Mouse (Mus musculus) gastrocnemius, adult 2 months (tissue): ENCODE measurements around the gene Tgtp2. TPM values are rescaled to one million over a fixed set of nuclear protein-coding genes. Genes with fewer than 3 reads are reported as not detected.
"Not testable (repeated sequence)": the region's sequence is repeated elsewhere in the genome, so short reads cannot be mapped to it uniquely, and the experiment has no call there.

ENCODE experiments used
- DNase-seq: peaks from one replicate; pipeline ENCODE4 v3.0.0; 2022
- H3K27ac ChIP-seq: fragments of 200-600 bp; 2 replicates; pipeline ENCODE4 v1.8.1; 2022; ENCODE audit warnings: mild to moderate bottlenecking
- H3K4me3 ChIP-seq: fragments of 200-600 bp; 2 replicates; pipeline ENCODE4 v1.8.1; 2022; ENCODE audit warnings: mild to moderate bottlenecking, moderate library complexity
- CTCF ChIP-seq: fragments of 200-600 bp; IDR thresholded peaks from 2 replicates; pipeline ENCODE4 v1.8.1; 2022; ENCODE audit warnings: antibody characterized with exemption, mild to moderate bottlenecking, moderate library complexity
- intact Hi-C: fragments of 180-260 bp; cut with DNase I; formaldehyde crosslinking; loops from one replicate; pipeline ENCODE4 v1.15.1; 2025
- long read RNA-seq, 2 experiments: library from polyadenylated mRNA; stranded (forward); transcript quantifications; one replicate each; pipeline ENCODE4 v2.0.0; 2021
- total RNA-seq, 2 experiments: library from RNA; stranded (reverse); gene quantifications; 2 replicates each; pipeline ENCODE4 v1.2.3; 2021

Gene Tgtp2
- total RNA-seq: 1 to 10 TPM in 1 of 2 experiments, under 1 TPM in 1; 0.66 to 1.3 TPM
- long read RNA-seq, experiment 1: 0 reads
- long read RNA-seq, experiment 2, partial matches to known transcripts: 0 of 2 reads
- long read RNA-seq, experiment 2, other reads (novel, unspliced or antisense): 1 of 2 reads

- DNase-seq, intact Hi-C loops: not testable (repeated sequence)
- Histone ChIP-seq H3K27ac (peak within 1 kb of the TSS; percentile 58), H3K4me3 (peak within 1 kb of the TSS; percentile 45)
Measured at GRCm38 (mm10) chr11:49063713-49064469, at the start of gene Tgtp2. TSS of gene Tgtp2 (minus strand) at chr11:49064206.

- intact Hi-C loops: no loop called here
- Histone ChIP-seq H3K4me3 (no peak overlapping the region), H3K27ac (no peak overlapping the region)
- no peak for DNase-seq
- TF ChIP-seq CTCF: no peak
Measured at GRCm38 (mm10) chr11:49112624-49113219, 48.7 kb upstream of the Tgtp2 start.

GRCm38 (mm10) chr11:49111000-49111399 lies 47.0 kb upstream of the Tgtp2 start:
- intact Hi-C loops: no loop called here
- no peak overlapping the region for H3K27ac ChIP-seq
- no peak for DNase-seq
- TF ChIP-seq CTCF: no peak
- H3K4me3 ChIP-seq: no peak overlapping the region

- DNase-seq: peak; percentile 22
- intact Hi-C loops: loop anchor here (5.0 kb wide), 1 partner anchor 337 kb away; no protein-coding TSS in a partner anchor
- TF ChIP-seq CTCF: peak; percentile 66
- Histone ChIP-seq H3K27ac (no peak overlapping the region), H3K4me3 (no peak overlapping the region)
Measured at GRCm38 (mm10) chr11:49108833-49109232, 44.8 kb upstream of the Tgtp2 start.

- intact Hi-C loops: loop anchor here (5.0 kb wide), 1 partner anchor 336 kb away; no protein-coding TSS in a partner anchor
- no peak for TF ChIP-seq CTCF
- no peak for DNase-seq
- Histone ChIP-seq H3K4me3 (no peak overlapping the region), H3K27ac (no peak overlapping the region)
Measured at GRCm38 (mm10) chr11:49107650-49108537, 43.9 kb upstream of the Tgtp2 start.

- TF ChIP-seq CTCF: peak; percentile 8; the same call in 1 of the 2 replicates
- intact Hi-C loops: loop anchor here (5.0 kb wide), 1 partner anchor 333 kb away; no protein-coding TSS in a partner anchor
- Histone ChIP-seq H3K27ac (no peak overlapping the region), H3K4me3 (no peak overlapping the region)
- no peak for DNase-seq
Measured at GRCm38 (mm10) chr11:49105752-49106151, 41.7 kb upstream of the Tgtp2 start.

GRCm38 (mm10) chr11:49103047-49103693 lies 39.2 kb upstream of the Tgtp2 start:
- Histone ChIP-seq H3K4me3 (no peak overlapping the region), H3K27ac (no peak overlapping the region)
- DNase-seq: peak; percentile 88
- intact Hi-C loops: loop anchor here (1.0 kb wide), 1 partner anchor 229 kb away; no protein-coding TSS in a partner anchor
- TF ChIP-seq CTCF: peak; percentile 88

GRCm38 (mm10) chr11:49101500-49101899 lies 37.5 kb upstream of the Tgtp2 start:
- DNase-seq: no peak
- intact Hi-C loops: no loop called here
- Histone ChIP-seq H3K4me3 (no peak overlapping the region), H3K27ac (no peak overlapping the region)
- TF ChIP-seq CTCF: no peak

GRCm38 (mm10) chr11:49100409-49100808 lies 36.4 kb upstream of the Tgtp2 start:
- H3K4me3 ChIP-seq: no peak overlapping the region
- H3K27ac ChIP-seq: no peak overlapping the region
- TF ChIP-seq CTCF: no peak
- intact Hi-C loops: no loop called here
- DNase-seq: no peak

- Histone ChIP-seq H3K27ac (no peak overlapping the region), H3K4me3 (no peak overlapping the region)
- TF ChIP-seq CTCF: no peak
- intact Hi-C loops: no loop called here
- DNase-seq: no peak
Measured at GRCm38 (mm10) chr11:49095367-49095766, 31.4 kb upstream of the Tgtp2 start.

- DNase-seq: no peak
- no peak for TF ChIP-seq CTCF
- intact Hi-C loops: no loop called here
- Histone ChIP-seq H3K4me3 (no peak overlapping the region), H3K27ac (no peak overlapping the region)
Measured at GRCm38 (mm10) chr11:49093861-49094660, 30.1 kb upstream of the Tgtp2 start.
